Mouse (Mus musculus) cerebellum, adult 2 months (tissue): Measurements from ENCODE around the gene 1700037H04Rik.

Source experiments
- CTCF ChIP-seq: fragments of 200-500 bp; IDR thresholded peaks from 2 replicates; pipeline ENCODE4 v1.5.1; 2011; ENCODE audit warnings: low read depth, mild to moderate bottlenecking, control low read depth, low read length, moderate library complexity, borderline replicate concordance; ENCODE audit not compliant: insufficient read depth
- POLR2A ChIP-seq: fragments of 200-500 bp; IDR thresholded peaks from 2 replicates; pipeline ENCODE4 v1.6.1; 2011; ENCODE audit warnings: low read length, control low read depth, borderline replicate concordance; ENCODE audit not compliant: insufficient read depth

DNA sequence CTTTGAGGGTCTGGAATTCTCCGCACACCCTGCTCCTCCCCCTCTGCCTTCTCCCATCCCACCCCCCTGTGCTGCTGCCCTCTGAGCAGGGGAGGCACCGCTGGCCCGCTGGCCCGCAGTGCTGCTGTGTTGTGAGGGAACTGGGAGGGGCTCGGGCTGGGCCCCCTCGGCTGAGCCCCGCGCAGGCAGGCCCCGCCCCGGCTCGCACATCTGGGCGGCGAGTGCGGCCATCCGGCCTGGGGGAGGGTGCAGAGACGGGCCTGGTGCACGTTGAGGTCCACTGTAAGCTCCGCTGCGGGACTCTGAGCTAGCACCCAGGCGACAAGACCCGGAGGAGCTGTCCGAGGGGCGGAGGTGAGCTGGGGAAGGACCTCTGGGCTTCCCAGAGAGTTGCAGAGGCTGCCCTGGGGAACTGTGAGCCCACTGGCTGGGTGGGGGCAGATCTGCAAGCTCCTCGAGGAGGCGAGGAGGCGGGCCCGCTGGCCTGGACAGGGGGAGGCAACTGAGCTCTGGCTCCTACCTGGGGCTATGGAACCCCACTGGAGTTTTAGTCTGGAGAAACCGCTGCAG is 32.6 kb downstream of the 1700037H04Rik start, which contains the start of gene Hspa12b:
- TF ChIP-seq CTCF (no peak), POLR2A (no peak)
